Mouse (Mus musculus): ENCODE measurements around the gene Vmn2r97.
"Not testable (repeated sequence)": the region's sequence is repeated elsewhere in the genome, so short reads cannot be mapped to it uniquely, and the experiment has no call there.

Vmn2r97 gene

DNA sequence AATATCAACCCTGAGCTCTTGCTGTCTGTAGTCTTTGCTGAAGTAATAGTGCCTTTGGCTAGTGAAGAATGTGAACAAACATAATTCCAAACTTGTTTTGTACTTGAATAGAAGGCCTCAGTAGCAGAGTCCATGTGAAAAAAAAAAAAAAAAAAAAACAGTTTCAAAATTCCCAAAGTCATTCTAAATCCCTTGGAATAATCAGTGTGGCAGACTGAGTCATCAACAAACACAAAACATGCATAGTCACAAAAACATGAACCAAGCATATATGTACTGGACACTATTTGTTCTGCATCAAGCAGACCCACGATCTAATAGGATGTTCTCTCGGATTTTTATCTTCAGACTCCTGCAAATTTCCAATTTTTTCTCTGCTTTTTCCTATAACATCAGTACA is at the start of gene Vmn2r97:
Gene Vmn2r97 (plus strand): TSS at position 301 of the 400 bp plus-strand sequence.
- DNase-seq (ENCODE audit: low spot score) = not testable (repeated sequence)

DNA sequence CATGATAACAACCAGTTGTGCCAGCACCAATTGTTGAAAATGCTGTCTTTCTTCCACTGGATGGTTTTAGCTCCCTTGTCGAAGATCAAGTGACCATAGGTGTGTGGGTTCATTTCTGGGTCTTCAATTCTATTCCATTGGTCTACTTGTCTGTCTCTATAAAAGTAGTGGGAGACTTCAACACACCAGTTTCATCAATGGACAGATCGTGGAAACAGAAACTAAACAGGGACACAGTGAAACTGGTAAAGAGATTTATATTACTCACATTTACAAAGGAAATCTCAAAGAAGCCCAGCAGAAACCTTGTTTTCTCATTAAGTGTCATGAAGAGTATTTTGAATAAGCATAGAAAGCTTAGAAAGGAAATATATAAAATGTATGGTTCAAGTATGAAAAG is 31.7 kb upstream of the Vmn2r97 start:
- not testable (repeated sequence) for DNase-seq (ENCODE audit: low spot score)

DNA sequence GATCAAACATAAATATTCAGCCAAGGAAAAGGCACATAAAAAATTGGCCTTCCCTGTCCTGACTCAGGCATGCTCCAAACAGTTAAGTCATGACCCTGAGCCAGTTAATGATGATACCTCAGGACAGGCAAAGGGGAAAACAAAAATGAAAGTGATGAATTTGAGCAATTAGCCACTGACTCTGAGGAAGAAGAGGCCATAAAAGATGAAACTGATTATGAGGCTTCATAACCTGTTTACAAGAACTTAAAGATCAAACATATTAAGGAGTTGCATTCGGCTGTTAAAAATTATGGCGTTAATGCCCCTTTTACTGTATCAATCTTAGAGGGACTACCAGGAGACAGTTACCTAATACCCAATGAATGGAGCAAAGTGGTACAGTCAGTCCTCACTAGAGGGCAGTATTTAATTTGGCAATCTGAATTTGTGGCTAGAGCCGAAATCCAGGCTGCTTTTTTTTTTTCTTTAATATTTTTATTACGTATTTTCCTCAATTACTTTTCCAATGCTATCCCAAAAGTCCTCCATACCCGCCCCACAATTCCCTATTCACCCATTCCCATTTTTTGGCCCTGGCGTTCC is 24.3 kb upstream of the Vmn2r97 start:
- DNase-seq (ENCODE audit: low spot score) = no peak

DNA sequence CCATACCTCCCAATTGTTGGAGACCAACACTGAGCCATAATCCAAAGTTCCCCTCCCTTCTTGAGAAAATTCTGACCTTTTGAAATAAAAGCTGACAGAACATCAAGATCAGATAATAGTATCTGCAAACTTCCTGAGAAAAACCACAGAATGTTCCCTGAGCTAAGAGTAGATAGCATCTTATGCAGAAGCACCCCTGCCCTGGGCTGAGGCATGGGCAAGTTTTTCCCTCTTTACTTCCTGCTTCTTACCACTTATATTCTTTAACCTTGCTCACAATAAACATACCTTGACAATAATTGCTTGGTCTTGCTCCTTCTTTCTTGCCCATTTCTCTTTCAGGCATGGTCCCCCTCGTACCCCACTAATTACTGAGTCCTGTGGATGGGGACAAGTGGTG is 43.7 kb downstream of the Vmn2r97 start:
- not testable (repeated sequence) for DNase-seq (ENCODE audit: low spot score)

DNA sequence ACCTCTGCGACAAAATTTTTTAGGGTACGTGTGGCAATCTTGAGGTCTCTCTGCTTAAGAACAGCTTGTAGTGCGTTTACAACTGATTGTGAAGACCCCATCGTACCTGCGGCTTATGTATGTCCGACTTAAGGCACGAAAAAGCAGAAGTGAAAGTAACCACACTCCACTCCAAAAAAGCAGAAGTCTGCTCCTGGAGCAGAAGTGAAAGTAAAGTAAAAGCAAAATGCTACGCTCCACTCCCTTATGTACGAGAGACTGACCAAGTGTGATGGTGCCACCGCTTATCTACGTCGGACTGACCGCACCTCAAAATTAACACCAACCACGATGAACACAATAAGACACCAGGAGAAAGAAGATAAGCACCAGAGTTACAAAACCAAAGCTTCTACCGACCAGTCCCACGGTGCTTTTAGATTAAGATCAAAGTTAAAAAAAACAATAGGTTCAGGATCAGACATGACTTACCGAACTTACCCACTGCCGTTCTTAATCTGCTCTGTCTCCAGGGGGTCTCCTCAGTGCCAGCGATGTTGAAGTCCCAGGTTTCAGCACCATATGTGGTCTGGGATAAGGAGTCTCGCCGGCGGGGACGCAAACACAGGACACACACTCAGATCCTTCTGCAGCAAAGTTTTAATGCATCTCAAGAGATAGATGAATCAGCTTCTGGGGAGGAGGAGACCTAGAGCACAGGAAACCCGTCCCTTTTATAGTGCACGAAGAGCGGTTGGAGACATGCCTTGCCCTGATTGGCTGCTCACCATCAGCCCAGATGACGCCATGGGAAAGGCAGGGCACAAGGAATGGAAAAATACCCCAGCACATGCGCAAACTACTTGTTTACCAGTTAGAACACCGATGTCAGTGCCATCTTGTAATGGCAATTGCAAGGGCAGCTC is 54.5 kb downstream of the Vmn2r97 start:
- DNase-seq (ENCODE audit: low spot score) = no peak
